ENCODE assay signal across 8 mouse cellular contexts in genomic region chr16:57606444-57607227, GRCm38 (mm10). TPM values are rescaled to one million over a fixed set of nuclear protein-coding genes. Genes with fewer than 3 reads are reported as not detected.
A peak's percentile ranks its signal among the peaks of the same experiment; 100 is the strongest.
DNase-seq lines count a peak whose midpoint lies in the region; ATAC-seq lines count a peak whose summit lies in the region.

TSS of gene Cmss1 (minus strand) at chr16:57606864.

- peak within 1 kb of the TSS; percentile 94 for H3K4me3 ChIP-seq in forebrain, embryonic 10.5 days
- peak within 1 kb of the TSS; percentile 93 for H3K4me3 ChIP-seq in heart, embryonic 16.5 days (ENCODE audit: low read length)
- peak within 1 kb of the TSS; percentile 69 for H3K4me3 ChIP-seq in liver, embryonic 15.5 days (replicated peaks)
- peak within 1 kb of the TSS; percentile 83 for H3K4me3 ChIP-seq in neural tube, embryonic 12.5 days

- H3K9ac ChIP-seq in heart, embryonic 16.5 days (ENCODE audit: low read length): peak within 1 kb of the TSS; percentile 82
- peak within 1 kb of the TSS; percentile 62 for H3K9ac ChIP-seq in liver, embryonic 15.5 days
- H3K9ac ChIP-seq in neural tube, embryonic 12.5 days: peak within 1 kb of the TSS; percentile 64

- no peaks in the 10 kb centered on the region for H3K9me3 ChIP-seq in forebrain, embryonic 10.5 days
- H3K9me3 ChIP-seq in heart, embryonic 16.5 days (replicated peaks; ENCODE audit: control insufficient read depth, low read length): no peaks in the 10 kb centered on the region
- H3K9me3 ChIP-seq in liver, embryonic 15.5 days (replicated peaks): no peaks in the 10 kb centered on the region
- no peaks in the 10 kb centered on the region for H3K9me3 ChIP-seq in neural tube, embryonic 12.5 days

- no peaks in the 10 kb centered on the region for H3K27me3 ChIP-seq in forebrain, embryonic 10.5 days (ENCODE audit: poor library complexity, severe bottlenecking)
- H3K27me3 ChIP-seq in heart, embryonic 16.5 days (ENCODE audit: control insufficient read depth, insufficient read depth, low read length): no peaks in the 10 kb centered on the region
- H3K27me3 ChIP-seq in liver, embryonic 15.5 days: no peaks in the 10 kb centered on the region
- H3K27me3 ChIP-seq in neural tube, embryonic 12.5 days (replicated peaks): no peaks in the 10 kb centered on the region

- H3K27ac ChIP-seq in forebrain, embryonic 10.5 days: peak within 1 kb of the TSS; percentile 90
- peak within 1 kb of the TSS; percentile 66 for H3K27ac ChIP-seq in heart, embryonic 16.5 days (ENCODE audit: low read length)
- no peak within 1 kb of the TSS for H3K27ac ChIP-seq in liver, embryonic 15.5 days (replicated peaks)
- no peak within 1 kb of the TSS for H3K27ac ChIP-seq in neural tube, embryonic 12.5 days

- H3K36me3 ChIP-seq in forebrain, embryonic 10.5 days (replicated peaks): no peaks in the 10 kb centered on the region
- no peaks in the 10 kb centered on the region for H3K36me3 ChIP-seq in heart, embryonic 16.5 days (ENCODE audit: control insufficient read depth, insufficient read depth)
- H3K36me3 ChIP-seq in liver, embryonic 15.5 days (replicated peaks): no peaks in the 10 kb centered on the region
- H3K36me3 ChIP-seq in neural tube, embryonic 12.5 days: no peaks in the 10 kb centered on the region

- under 1% methylated on average over 64 of the region's 64 CpGs for WGBS in forebrain, embryonic 10.5 days
- under 1% methylated on average over 64 of the region's 64 CpGs for WGBS in heart, embryonic 16.5 days
- under 1% methylated on average over 64 of the region's 64 CpGs for WGBS in liver, embryonic 15.5 days (ENCODE audit: insufficient replicate concordance)
- WGBS in neural tube, embryonic 12.5 days: under 1% methylated on average over 64 of the region's 64 CpGs

- peaks cover 17% of the 10 kb centered on the region for H3K4me1 ChIP-seq in forebrain, embryonic 10.5 days
- peaks cover 9% of the 10 kb centered on the region for H3K4me1 ChIP-seq in heart, embryonic 16.5 days (ENCODE audit: control insufficient read depth, insufficient read depth, low read length)
- H3K4me1 ChIP-seq in liver, embryonic 15.5 days (replicated peaks): peaks cover 18% of the 10 kb centered on the region
- peaks cover 4% of the 10 kb centered on the region for H3K4me1 ChIP-seq in neural tube, embryonic 12.5 days

- peak within 1 kb of the TSS; percentile 90 for H3K4me2 ChIP-seq in heart, embryonic 16.5 days (ENCODE audit: low read depth, low read length)
- peak within 1 kb of the TSS; percentile 90 for H3K4me2 ChIP-seq in liver, embryonic 15.5 days
- H3K4me2 ChIP-seq in neural tube, embryonic 12.5 days (replicated peaks): peak within 1 kb of the TSS; percentile 90

- peak; percentile 76 for ATAC-seq in heart, embryonic 16.5 days (replicated peaks; ENCODE audit: extremely low read depth, insufficient read depth, low FRiP score)
- peak; percentile 85 for ATAC-seq in liver, embryonic 15.5 days (ENCODE audit: insufficient read depth)
- peak; percentile 92 for ATAC-seq in neural tube, embryonic 12.5 days (ENCODE audit: low FRiP score, low read depth)

- peak; percentile 84 to 87 for DNase-seq in CD8-positive naive resting alpha-beta T cell, adult 2 months (ENCODE audit: low read depth in 2 of 2, low spot score in 2 of 2)
- peak; percentile 70 for DNase-seq in c-Kit-positive CD71-negative TER-119-negative erythroid progenitor cells, embryonic 14.5 days (ENCODE audit: low read depth)
- DNase-seq in forebrain, embryonic 10.5 days (ENCODE audit: extremely low spot score, low spot score): peak; percentile 87
- DNase-seq in kidney, postnatal 36 days: peak; percentile 78 to 91
- peak; percentile 76 for DNase-seq in telencephalon, adult 2 months (ENCODE audit: low read depth, low spot score)

RNA-seq across cellular contexts. Expression of gene Cmss1, which starts in this region (rescaled TPM):
- polyA plus RNA-seq in forebrain, embryonic 10.5 days (2016; fragmentation: Nextera tagmentation; extraction: Ambion mirVana): 62.1 and 63.6 TPM in 2 replicates
- polyA plus RNA-seq in heart, embryonic 16.5 days (2015; fragmentation: Nextera tagmentation; extraction: Ambion mirVana): 38.6 and 39.5 TPM in 2 replicates
- polyA plus RNA-seq in liver, embryonic 15.5 days (2015; fragmentation: Nextera tagmentation; extraction: Ambion mirVana): 21.8 and 22.7 TPM in 2 replicates
- 37.9 and 43.7 TPM in 2 replicates for polyA plus RNA-seq in neural tube, embryonic 12.5 days (2016; fragmentation: Nextera tagmentation; extraction: Ambion mirVana)

Comparison
In these comparisons a context has a peak if more than half of its experiments do, and no peak if none do; other contexts are left out.
1. H3K27ac ChIP-seq: peak in forebrain, embryonic 10.5 days (single experiment) and heart, embryonic 16.5 days (single experiment); none in liver, embryonic 15.5 days (single experiment) and neural tube, embryonic 12.5 days (single experiment).
2. Peak in every context shown above with its lines, with median percentiles within 50 percentile points of each other: DNase-seq, H3K4me3 ChIP-seq, ATAC-seq, H3K4me2 ChIP-seq and H3K9ac ChIP-seq.